Mouse (Mus musculus): Measurements from ENCODE around the gene Slco2a1.
"Not testable (repeated sequence)": the region's sequence is repeated elsewhere in the genome, so short reads cannot be mapped to it uniquely, and the experiment has no call there.

Slco2a1 gene

GRCm38 (mm10) chr9:103088661-103089060 is 100.1 kb downstream of the Slco2a1 start:
- DNase-seq = no peak

GRCm38 (mm10) chr9:103090116-103090875 is 101.8 kb downstream of the Slco2a1 start:
- DNase-seq = peak; percentile 81

GRCm38 (mm10) chr9:103091039-103091883 is 102.7 kb downstream of the Slco2a1 start:
- no peak for DNase-seq

GRCm38 (mm10) chr9:103092248-103092647 is 103.7 kb downstream of the Slco2a1 start:
- peak; percentile 91 for DNase-seq

- DNase-seq = no peak
Observed at GRCm38 (mm10) chr9:103093681-103094080, 105.2 kb downstream of the Slco2a1 start.

DNA sequence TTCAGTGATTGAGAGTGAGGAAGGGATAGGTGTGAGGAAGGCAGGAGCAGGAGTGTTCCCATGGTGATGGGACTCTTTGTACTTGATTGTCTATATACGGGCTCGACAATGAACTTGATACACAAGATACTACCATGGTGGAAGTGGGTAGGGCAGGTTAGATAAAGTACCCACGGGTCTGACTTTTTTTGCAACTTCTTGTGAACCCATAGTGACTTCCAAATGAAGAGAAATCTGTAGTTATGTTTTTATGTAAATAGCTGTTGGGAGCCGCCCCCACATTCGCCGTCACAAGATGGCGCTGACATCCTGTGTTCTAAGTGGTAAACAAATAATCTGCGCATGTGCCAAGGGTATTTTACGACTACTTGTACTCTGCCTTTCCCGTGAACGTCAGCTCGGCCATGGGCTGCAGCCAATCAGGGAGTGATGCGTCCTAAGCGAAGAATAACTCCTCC is 119.9 kb downstream of the Slco2a1 start:
- not testable (repeated sequence) for DNase-seq

GRCm38 (mm10) chr9:103108943-103109670 is 120.6 kb downstream of the Slco2a1 start:
- no peak for DNase-seq

- no peak for DNase-seq
Observed at GRCm38 (mm10) chr9:103109911-103110310, 121.4 kb downstream of the Slco2a1 start.

- no peak for DNase-seq
Observed at GRCm38 (mm10) chr9:103110727-103111501, 122.4 kb downstream of the Slco2a1 start.

- DNase-seq = peak; percentile 45
Observed at GRCm38 (mm10) chr9:103111621-103112470, 123.3 kb downstream of the Slco2a1 start, which contains the start of gene Rab6b. Gene Rab6b (plus strand): TSS chr9:103111787.

DNA sequence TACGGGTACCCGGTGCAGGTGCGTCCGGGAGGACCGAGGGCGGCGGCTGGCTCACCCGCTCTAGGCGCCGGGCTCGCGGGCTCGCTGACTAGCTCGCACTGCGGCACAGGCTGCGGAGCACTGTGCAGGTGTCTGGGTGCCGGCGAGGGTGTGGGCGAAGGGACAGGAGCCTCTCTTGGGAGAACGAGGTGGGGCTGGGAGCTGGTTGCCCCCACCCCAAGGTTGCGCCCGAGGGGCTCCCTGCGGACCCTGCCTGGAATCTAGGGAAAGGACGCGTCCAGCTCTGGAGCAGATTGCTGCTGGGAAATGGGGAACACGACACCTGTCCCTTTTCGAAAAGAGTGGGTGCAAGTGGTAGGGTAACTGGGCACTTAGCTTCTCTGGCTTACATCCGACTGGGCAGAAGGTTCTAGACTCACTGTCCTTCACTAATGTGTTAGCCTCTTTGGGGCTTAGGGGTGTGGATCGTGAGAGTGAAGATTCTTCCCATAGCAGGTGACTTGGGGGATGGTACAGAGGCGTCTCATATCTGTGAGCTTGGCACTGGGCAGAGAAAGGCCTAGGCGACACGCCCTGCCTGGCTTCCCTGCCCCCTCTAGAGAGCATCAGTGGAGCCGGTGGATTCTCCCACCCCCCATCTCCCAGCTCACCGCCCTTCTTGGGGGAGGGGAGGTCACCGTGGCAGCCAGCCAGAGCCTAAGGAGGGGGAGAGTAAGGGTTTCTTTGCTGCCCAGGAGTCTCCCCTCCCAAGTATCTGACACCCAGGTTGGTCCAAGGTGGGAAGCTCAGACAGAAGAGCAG is 124.2 kb downstream of the Slco2a1 start:
- no peak for DNase-seq

GRCm38 (mm10) chr9:103113351-103113750 is 124.8 kb downstream of the Slco2a1 start:
- no peak for DNase-seq

GRCm38 (mm10) chr9:103114326-103114725 is 125.8 kb downstream of the Slco2a1 start:
- DNase-seq = no peak

GRCm38 (mm10) chr9:103114901-103115300 is 126.4 kb downstream of the Slco2a1 start:
- DNase-seq = no peak

- DNase-seq = no peak
Observed at GRCm38 (mm10) chr9:103116941-103117340, 128.4 kb downstream of the Slco2a1 start.

DNA sequence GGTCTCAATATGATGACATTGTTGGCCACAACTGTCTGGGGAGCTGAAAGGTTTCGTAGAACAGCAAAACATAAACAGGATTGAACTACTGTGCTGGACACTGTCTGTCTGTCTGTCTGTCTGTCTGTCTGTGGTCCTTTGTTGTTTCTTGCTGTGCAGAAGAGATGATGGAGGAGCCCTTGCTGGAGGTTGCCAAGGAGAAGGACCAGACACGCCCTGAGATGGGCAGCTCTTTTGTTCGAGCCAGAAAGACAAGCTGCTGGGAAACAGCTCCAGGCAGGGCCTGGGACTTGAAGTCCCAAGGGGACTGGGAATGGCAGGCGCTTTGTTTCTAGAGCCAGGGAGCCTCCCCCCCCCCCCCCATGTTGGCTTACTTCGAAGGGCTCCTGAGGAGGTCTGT is 129.0 kb downstream of the Slco2a1 start:
- DNase-seq = no peak

GRCm38 (mm10) chr9:103117951-103118350 is 129.4 kb downstream of the Slco2a1 start:
- no peak for DNase-seq

- DNase-seq = no peak
Observed at GRCm38 (mm10) chr9:103118651-103119275, 130.3 kb downstream of the Slco2a1 start.

DNA sequence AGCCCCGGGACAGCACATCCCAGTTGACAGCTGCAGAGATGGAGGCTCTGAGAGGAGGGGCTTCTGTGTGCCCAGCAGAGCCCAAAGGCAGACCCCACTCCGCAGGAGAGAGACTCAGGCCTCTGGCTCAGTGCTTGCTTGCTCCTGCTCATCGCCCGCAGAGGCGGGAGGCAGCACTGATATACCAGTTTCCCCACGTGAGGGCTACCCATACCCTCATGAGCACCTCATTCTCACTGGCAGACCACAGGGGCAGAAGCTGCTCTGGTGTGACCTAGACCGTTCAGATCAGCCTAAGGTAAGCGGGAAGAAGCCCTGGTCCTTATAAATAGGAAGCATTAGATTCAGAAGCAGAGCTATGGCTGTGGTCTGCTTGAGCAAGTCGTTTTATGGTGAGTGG is 131.3 kb downstream of the Slco2a1 start:
- no peak for DNase-seq

- no peak for DNase-seq
Observed at GRCm38 (mm10) chr9:103120231-103120630, 131.7 kb downstream of the Slco2a1 start.

All from kidney, postnatal 14 days (tissue).